In the genomic region with DNA sequence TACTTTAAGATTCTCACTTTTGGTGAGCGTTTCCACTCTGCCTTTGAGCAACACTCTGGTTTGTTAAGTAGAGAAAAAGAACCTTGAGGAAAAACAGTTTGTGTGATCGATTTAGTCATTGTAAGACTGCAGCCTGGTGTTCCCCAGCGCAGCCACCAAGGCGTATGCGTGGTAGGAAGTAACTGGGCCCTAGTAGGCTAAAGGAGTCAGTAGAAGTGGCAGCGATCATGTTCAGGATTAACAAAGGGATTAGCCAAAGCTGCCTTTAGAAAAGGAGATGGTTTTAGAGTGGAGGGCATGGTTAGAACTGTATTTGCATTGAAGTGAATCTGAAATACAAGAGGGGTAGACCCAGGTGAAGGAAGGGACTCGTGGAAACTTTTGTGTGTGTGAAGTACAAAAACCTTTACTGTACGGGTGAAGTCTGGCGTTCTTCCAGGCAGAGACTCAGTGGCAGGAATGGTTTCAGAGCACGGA, we compare ENCODE assay signal across 8 mouse cellular contexts. TPM values are rescaled to one million over a fixed set of nuclear protein-coding genes. Genes with fewer than 3 reads are reported as not detected.
A peak's percentile ranks its signal among the peaks of the same experiment; 100 is the strongest.
DNase-seq lines count a peak whose midpoint lies in the region; TF ChIP-seq lines count a peak whose summit lies in the region.

No protein-coding gene starts in this region.

- DNase-seq in layer of hippocampus, adult 2 months (ENCODE audit: low spot score in 2 of 2) = no peak
- no peak for DNase-seq in layer of hippocampus, postnatal 36 days
- DNase-seq in Muller cell, postnatal 12 days (ENCODE audit: inconsistent ontology term) = peak; percentile 64
- DNase-seq in forebrain, embryonic 10.5 days (ENCODE audit: extremely low spot score, low spot score) = no peak
- DNase-seq in liver = peak; percentile 46
- DNase-seq in retina, postnatal 7 days (ENCODE audit: low read depth, low spot score) = peak; percentile 53
- DNase-seq in gastrocnemius, postnatal 4 days (ENCODE audit: low spot score in 2 of 2) = no peak
- no peak for DNase-seq in urinary bladder, adult 18-20 months (ENCODE audit: low spot score in 2 of 2)

- peak overlapping the region; percentile 86 for H3K27ac ChIP-seq in layer of hippocampus, adult 2 months
- peak overlapping the region; percentile 97 for H3K27ac ChIP-seq in forebrain, embryonic 10.5 days

- peaks cover 56% of the 10 kb centered on the region for H3K4me1 ChIP-seq in forebrain, embryonic 10.5 days

- no peak for TF ChIP-seq CTCF in layer of hippocampus, adult 2 months (conservative IDR thresholded peaks at IDR 0.05)

- peak overlapping the region; percentile 76 for H3K4me3 ChIP-seq in layer of hippocampus, adult 2 months
- H3K4me3 ChIP-seq in forebrain, embryonic 10.5 days = peak overlapping the region; percentile 96

- WGBS in forebrain, embryonic 10.5 days = 6% methylated on average over 10 of the region's 10 CpGs

- H3K36me3 ChIP-seq in forebrain, embryonic 10.5 days (replicated peaks) = peaks cover 13% of the 10 kb centered on the region

- H3K27me3 ChIP-seq in forebrain, embryonic 10.5 days (ENCODE audit: poor library complexity, severe bottlenecking) = peaks cover 16% of the 10 kb centered on the region

- no peaks in the 10 kb centered on the region for H3K9me3 ChIP-seq in forebrain, embryonic 10.5 days

RNA-seq across cellular contexts. Expression of gene Chsy1, which starts 1.4 kb away (rescaled TPM):
- 10 to 100 TPM; 14.2 to 14.6 TPM for total RNA-seq in layer of hippocampus, adult 2 months (2021)
- 10 to 100 TPM; 16.7 to 17.9 TPM for total RNA-seq in layer of hippocampus, postnatal 36 days (2021)
- polyA plus RNA-seq in forebrain, embryonic 10.5 days (2016; fragmentation: Nextera tagmentation; extraction: Ambion mirVana) = 13.1 and 13.5 TPM in 2 replicates
- 10 to 100 TPM; 32.0 to 35.9 TPM for total RNA-seq in gastrocnemius, postnatal 4 days (2021)

RNA-seq across cellular contexts. Expression of gene Selenos, which starts 31.2 kb away (rescaled TPM):
- total RNA-seq in layer of hippocampus, adult 2 months (2021) = 10 to 100 TPM; 50.6 to 57.3 TPM
- 10 to 100 TPM; 53.5 to 55.9 TPM for total RNA-seq in layer of hippocampus, postnatal 36 days (2021)
- 81.4 and 84.2 TPM in 2 replicates for polyA plus RNA-seq in forebrain, embryonic 10.5 days (2016; fragmentation: Nextera tagmentation; extraction: Ambion mirVana)
- 10 to 100 TPM; 45.6 to 51.9 TPM for total RNA-seq in gastrocnemius, postnatal 4 days (2021)

RNA-seq across cellular contexts. Expression of gene Snrpa1, which starts 51.9 kb away (rescaled TPM):
- 10 to 100 TPM; 33.0 to 33.8 TPM for total RNA-seq in layer of hippocampus, adult 2 months (2021)
- total RNA-seq in layer of hippocampus, postnatal 36 days (2021) = 10 to 100 TPM; 34.1 to 35.0 TPM
- polyA plus RNA-seq in forebrain, embryonic 10.5 days (2016; fragmentation: Nextera tagmentation; extraction: Ambion mirVana) = 292 and 294 TPM in 2 replicates
- 10 to 100 TPM; 31.4 to 36.8 TPM for total RNA-seq in gastrocnemius, postnatal 4 days (2021)

Comparison
In these comparisons a context has a peak if more than half of its experiments do, and no peak if none do; other contexts are left out.
1. DNase-seq: peak in Muller cell, postnatal 12 days (single experiment), liver (single experiment) and retina, postnatal 7 days (single experiment); none in layer of hippocampus, adult 2 months (0 of 2), layer of hippocampus, postnatal 36 days (0 of 2), forebrain, embryonic 10.5 days (single experiment), gastrocnemius, postnatal 4 days (0 of 2) and urinary bladder, adult 18-20 months (0 of 2).